Mouse (Mus musculus): ENCODE results near the gene Crk.

Gene Crk

DNA sequence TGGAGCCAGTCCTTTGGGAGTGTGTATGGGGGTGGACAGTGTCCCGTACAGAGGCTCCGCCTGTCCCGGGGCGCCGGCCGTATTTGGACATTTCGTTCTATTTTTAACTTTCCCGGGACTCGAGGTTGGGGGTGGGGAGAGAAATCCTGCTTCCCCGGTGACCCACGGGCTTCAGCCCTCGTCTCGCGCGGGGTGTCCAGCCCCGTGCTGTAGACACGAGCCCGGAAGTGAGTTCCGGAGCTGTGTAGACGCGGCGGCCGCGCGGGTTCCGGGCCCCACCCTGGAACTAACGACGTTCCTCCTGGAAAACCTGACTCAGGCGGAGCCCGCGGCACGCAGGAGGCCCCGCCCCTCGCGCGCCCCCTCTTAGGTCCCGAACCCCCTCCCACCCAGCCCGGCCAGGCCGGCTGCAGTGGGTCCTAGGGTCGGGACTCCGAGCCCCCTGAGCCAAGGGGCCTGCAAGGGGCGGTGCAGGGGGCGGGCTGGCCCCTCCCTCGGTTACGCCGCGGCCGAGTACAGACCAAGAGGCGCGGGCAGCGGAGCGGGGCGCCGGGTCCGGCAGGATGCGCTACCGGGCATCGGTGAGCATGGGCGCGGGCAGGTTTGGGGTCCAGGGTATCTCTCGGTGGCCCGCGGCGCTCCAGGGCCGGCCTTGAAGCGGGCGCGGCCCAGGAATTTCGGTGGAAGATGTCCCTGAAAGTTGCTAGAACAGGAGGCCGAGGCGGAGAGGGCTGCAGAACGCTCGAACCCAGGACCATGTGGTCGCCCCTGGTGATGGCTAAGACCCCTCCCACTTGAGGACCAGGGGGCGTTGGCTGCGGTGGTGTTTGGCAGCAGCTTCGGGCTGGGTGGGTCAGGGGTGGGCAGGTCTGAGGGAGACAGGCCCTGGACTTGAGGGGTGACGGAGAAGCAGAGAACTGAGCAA lies 23.2 kb upstream of the Crk start:
- DNase-seq (ENCODE audit: low spot score) = peak; percentile 67

DNA sequence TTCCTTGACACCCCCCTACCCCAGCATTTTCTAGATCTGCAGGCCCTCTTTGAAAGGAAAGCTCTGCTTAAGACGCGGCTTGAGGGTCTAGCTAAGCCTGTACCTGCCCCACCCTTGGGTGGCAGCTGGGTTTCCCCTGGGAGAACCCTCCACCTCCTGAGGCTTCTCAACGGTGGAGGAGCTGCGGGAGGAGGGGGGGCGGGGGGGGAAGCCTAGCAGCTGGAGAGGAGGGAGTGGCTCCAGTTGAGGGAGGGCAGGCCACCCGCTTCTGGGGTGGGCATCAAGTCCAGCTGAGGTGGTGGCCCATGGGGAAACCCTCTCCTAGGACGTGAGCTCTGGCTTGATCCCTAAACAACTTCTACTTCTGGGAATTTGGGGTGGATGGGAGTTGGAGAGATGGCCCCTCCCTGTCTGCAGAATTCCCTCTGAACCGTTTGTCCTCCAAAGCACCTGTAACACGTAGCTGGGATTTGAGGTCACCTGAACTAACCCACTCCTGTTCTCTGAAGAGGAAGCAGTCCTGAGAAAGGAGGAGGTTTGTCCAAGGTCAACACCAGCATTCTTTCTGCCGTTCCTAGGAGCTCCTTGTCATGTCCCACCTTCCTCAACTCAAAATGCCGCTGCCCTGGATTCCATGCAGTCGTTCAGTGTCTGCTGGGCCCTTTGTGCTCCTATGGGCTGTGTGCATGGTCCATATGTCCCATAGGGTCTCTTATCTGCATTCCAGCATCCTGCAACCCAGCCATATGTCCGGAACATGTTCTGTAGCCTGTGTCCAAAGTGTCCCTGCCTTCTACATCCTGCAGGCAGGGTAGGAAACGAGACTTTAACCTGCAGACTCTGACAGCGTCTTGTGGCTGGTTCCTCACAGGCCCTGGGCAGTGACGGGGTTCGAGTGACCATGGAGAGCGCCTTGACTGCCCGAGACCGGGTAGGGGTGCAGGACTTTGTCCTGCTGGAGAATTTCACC lies 22.2 kb upstream of the Crk start:
- DNase-seq (ENCODE audit: low spot score) = no peak

DNA sequence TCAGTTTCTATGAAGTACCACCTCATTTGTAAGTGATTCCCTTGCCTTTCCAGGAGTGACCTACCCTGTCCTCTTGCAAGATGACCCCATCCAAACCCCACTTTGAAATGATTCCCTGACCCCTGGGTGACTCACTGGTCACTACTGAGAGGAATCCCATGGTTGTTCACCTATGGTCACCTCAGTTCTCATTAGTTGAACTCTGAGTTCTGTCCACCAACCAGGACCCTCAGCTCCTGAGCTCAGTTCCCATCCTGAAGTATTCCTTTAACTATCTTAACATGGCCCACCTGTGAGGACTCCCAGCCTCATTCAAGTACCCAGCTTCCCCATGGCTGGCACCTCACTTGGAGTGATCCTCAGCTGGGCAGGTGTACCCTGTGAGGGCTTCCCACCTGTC lies 21.2 kb upstream of the Crk start:
- no peak for DNase-seq (ENCODE audit: low spot score)

DNA sequence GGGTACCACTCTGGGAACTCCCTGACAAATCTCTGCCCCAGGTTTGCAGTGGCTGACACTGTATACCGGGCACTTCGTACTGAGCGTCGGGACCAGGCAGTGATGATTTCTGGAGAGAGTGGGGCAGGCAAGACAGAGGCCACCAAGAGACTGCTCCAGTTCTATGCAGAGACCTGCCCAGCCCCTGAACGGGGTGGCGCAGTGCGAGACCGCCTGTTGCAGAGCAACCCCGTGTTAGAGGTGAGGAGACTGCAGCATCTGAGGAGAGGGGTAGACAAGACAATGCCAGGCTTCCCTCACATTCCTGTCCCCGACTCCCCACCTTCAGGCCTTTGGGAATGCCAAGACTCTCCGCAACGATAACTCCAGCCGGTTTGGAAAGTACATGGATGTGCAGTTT lies 20.7 kb upstream of the Crk start:
- DNase-seq (ENCODE audit: low spot score) = no peak

DNA sequence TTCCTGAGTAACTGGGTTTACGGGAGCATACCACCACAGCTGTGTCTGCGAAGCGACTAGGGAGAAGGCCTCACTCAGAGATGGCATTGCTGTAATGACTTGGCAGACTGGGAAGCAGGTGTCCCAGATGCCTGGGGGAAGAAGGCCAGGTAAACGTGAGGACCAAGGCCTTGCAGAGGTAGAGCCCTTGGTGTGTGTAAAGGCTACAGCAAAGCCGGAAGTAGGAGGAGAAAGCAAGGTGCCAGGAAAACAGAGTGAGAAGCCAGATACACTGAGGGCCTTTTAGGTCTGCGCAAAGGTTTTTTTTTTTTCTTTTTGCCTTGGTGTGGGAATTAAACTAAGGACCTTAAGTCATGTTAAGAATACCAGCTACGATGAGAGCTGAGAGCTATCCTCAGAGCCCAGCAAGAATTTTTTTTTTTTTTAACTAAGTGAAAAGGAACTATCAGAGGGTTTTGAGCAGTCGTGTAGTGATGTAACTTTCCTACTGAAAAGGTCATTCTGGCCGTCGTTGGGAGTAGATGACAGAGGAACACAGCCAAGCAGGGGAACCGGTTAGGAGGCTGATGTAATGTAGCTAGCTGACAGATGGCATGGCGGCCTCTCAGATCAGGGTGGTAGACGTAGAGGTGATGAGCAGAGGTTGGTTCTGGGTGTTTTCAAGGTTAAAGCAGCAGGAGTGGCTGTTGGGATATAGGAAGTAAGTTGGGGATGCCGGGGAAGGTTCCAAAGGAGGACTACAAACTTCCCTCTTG lies 19.9 kb upstream of the Crk start:
- no peak for DNase-seq (ENCODE audit: low spot score)

DNA sequence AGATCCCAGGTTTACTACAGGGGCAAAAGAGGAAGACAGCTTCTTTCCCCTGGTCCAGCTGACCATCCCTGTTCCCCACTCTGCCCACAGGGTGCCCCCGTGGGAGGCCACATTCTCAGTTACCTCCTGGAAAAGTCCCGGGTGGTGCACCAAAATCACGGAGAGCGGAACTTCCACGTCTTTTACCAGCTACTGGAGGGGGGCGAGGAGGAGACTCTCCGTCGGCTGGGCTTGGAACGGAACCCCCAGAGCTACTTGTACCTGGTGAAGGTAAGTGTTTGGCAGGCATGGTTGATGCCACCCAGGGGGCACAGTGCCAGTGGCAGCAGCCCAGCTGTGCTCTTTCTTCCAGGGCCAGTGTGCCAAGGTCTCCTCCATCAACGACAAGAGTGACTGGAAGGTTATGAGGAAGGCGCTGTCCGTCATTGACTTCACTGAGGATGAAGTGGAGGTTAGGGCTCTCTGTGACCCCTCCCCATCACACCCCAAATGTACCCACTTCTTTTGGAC lies 18.9 kb upstream of the Crk start:
- DNase-seq (ENCODE audit: low spot score) = no peak

DNA sequence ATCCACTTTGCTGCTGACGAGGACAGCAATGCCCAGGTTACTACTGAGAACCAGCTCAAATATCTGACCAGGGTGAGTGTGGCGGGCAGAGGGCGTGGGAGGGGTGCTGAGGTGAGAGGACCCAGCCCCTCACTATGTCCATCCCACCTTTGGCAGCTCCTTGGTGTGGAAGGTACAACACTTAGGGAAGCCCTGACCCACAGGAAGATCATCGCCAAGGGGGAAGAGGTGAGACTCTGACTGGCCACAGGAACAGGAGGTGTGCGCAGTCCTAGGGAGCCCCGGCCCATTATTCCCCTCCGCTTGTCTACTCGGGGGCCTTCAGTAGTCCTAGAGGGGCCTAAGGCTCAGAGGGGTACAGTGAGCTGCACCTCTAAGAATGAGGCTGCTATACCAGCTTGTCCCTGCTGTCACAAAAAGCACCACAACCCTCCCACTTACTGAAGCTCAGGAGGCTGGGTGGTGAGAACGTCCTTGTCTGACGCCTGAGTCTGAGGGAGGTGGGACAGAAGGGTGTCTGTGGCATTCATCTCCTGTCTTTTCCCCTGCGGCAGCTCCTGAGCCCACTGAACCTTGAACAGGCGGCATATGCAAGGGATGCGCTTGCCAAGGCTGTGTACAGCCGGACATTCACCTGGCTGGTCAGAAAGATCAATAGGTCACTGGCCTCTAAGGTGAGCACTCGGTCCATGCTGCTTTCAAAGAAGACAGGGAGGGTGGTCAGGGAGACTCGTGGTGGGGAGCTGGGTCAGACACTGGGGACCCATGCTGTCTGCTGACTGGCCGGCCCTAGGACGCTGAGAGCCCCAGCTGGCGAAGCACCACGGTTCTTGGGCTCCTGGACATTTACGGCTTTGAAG lies 17.9 kb upstream of the Crk start:
- DNase-seq (ENCODE audit: low spot score) = no peak

DNA sequence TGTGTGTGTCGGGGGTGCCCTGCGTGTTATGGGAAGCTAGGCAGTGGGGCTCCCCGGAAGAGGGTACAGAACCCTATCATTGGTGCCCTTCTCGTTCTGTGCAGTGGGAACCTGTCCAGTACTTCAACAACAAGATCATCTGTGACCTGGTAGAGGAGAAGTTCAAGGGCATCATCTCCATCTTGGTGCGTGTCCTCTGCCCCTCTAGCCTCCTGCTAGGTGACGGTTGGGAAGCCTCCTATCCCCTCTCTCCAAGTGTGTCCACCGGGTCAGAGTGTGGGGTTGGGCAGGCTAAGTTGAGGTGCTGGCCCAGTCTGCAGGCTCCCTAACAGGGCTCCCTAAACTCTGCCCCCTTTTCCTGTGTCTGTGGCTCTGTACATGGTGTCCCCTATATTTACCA lies 16.9 kb upstream of the Crk start:
- no peak for DNase-seq (ENCODE audit: low spot score)

DNA sequence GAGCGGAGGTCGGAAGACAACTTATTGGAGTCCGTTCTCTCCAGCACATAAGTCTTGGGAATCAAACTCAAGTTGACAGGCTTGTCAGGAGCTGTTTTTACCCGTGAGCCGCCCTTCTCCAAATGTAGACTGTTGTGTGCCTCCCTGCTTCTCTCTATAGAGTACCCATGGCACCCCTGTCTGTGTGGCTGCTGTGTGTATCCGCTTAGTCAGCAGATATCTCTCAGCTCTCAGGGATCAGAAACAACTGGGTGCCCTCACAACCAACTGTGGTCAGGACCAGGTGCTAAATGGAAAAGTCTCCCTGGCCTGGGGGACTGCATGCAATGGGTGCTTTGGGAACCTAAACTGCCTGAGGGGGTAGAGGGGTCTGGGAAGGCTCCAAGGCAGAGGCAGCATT lies 12.8 kb upstream of the Crk start:
- DNase-seq (ENCODE audit: low spot score) = no peak

DNA sequence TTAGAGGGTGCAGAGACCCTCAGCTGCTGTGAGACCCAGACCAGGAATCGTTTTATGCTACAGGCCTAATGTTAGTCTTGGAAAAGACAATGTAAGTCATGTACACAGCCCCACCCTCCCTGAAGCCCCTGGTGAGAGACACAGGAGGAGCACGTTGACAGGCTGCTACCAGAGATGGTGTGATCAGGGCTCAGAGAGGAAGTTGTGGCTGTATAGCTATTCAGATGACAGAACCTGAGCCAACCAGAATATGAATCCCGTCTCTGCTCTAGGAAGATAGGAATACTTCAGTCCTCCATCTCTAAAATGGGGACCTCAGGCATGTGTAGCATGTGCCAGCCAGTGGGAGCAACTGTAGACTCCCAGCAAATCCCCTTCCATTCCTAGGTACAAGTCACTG lies 10.4 kb upstream of the Crk start:
- no peak for DNase-seq (ENCODE audit: low spot score)

DNA sequence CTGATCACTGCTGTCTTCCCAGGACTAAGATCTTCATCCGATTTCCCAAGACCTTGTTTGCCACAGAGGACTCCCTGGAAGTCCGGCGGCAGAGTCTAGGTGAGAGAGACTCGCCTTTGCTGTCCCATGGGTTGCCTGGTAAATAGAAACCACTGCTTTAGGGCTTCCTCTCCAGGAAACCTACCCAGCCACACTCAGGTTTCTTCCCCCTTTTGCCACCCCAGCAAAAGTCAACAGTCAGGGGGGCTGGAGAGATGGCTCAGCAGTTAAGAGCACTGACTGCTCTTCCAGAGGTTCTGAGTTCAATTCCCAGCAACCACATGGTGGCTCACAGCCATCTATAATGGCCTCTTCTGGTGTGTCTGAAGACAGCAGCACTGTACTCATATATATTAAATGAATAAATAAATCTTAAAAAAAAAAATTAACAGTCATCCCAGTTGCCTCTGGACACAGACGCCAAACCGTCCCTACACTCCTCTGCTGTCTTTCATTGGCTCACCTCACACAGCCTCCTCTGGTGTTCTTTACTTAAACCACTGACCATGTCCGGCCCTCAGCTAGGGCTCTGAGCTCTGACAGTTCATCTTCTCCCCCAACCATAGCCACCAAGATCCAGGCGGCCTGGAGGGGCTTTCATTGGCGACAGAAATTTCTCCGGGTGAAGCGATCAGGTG lies 9.7 kb upstream of the Crk start:
- DNase-seq (ENCODE audit: low spot score) = no peak

DNA sequence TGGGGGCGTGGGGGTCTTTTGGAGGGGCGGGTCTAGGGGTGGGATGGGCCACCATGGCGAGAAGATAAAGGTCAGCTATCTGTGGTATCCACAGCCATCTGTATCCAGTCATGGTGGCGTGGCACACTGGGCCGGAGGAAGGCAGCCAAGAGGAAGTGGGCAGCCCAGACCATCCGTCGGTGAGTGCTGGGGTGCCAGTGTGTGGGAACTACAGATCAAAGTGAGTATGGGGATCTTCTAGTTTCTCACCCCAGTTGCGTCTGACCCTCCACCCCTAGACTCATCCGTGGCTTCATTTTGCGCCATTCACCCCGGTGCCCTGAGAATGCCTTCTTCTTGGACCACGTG lies 9.2 kb upstream of the Crk start:
- no peak for DNase-seq (ENCODE audit: low spot score)

DNA sequence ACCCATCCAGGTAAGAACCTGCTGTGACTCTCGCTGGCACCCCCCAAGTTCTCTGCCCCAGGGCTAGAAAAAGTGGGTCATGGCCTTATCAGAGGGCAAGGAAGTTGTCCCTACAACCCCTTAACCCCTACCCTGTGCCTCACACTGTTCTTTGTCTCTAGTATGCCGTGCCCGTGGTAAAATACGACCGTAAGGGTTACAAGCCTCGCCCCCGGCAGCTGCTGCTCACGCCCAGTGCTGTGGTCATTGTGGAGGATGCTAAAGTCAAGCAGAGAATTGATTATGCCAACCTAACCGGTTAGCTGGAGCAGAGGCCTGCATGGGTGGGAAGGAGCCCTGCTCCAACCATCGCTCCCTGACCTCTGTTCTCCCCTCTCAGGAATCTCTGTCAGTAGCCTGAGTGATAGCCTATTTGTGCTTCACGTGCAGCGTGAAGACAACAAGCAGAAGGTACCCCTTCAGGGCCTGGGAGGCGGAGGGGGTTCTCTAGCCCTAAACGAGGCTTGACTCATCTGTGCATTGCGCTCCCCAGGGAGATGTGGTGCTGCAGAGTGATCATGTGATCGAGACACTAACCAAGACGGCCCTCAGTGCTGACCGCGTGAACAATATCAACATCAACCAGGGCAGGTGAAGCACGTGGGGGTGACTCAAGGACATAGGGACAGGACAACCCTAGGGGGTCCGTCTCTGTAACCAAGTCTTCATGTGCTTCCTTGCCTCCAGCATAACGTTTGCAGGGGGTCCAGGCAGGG lies 7.5 kb upstream of the Crk start:
- DNase-seq (ENCODE audit: low spot score) = no peak

DNA sequence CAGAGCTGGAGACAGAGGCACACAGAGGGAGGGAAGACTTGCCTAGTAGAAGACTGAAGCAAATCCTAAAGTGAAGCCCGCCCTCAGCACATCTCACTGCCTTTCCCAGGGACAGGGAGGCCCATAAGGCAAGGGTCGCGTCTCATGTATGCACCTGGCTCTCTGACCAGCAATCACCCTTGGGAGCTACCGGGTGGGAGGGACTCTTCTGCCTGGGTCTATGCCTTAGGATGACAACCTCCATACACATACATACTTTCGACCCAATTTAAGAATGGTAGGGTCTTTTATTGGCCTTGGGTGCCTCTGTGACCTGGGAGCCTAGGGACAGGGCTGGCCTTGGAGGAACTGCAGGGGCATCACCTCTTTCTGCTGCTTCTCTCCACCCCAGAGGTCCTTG lies 5.6 kb upstream of the Crk start:
- DNase-seq (ENCODE audit: low spot score) = no peak

DNA sequence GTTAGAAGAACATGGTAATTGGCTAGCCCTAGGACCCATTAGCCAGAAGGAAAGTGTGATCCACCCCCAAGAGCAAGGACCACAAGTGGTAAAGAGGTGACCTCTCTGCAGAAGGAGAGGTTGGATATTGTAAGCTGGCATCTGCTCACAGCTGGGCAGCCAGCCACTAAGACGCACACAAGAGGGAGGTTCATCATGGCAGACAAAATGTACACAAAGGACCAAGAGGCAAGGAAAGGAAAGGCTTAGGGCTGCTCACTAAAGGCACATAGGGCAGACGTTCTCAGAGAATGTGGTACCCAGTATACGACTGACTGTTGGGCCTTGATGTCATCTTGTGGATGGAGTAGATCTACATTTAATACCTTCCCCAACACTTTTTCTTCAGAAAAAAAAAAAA lies 4.2 kb upstream of the Crk start:
- no peak for DNase-seq (ENCODE audit: low spot score)

DNA sequence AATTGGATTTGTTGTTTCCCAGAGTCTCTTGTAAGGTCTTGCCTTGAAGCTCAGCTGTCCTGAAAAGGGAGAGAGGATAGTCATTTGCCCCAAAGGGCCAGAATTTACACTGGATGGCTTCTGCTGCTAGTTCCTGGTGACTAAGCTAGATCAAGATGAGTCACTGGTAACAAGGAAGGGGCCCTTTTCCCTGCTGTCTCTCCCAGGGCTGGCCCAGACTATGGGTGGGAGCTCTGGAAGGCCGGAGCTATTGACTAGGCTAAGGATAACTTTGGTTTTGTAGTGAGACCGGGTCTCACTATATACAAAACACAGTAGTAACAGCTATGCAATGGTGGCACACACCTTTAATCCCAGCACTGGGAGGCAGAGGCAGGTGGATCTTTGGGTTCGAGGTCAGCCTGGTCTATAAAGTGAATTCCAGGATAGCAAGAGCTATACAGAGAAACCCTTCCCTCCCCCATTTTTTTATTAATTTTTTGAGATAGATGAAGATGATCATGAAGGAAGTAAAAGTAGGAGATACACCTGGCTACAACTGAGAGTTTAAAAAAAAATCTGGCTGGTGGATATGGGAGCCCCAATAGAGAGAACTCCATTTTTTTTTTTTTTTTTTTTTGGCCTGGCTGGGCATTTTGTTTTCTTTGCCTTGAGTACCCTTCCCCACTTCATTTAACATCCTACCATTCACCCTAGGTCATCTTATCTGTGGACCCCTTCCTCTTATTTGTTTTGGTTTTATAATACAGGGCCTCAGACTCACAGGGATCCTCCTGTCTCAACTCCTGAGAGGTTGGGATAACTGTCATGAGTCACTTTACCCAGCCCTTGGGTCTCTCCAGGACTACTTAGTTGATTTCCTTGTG lies 945 bp upstream of the Crk start:
- no peak for DNase-seq (ENCODE audit: low spot score)

DNA sequence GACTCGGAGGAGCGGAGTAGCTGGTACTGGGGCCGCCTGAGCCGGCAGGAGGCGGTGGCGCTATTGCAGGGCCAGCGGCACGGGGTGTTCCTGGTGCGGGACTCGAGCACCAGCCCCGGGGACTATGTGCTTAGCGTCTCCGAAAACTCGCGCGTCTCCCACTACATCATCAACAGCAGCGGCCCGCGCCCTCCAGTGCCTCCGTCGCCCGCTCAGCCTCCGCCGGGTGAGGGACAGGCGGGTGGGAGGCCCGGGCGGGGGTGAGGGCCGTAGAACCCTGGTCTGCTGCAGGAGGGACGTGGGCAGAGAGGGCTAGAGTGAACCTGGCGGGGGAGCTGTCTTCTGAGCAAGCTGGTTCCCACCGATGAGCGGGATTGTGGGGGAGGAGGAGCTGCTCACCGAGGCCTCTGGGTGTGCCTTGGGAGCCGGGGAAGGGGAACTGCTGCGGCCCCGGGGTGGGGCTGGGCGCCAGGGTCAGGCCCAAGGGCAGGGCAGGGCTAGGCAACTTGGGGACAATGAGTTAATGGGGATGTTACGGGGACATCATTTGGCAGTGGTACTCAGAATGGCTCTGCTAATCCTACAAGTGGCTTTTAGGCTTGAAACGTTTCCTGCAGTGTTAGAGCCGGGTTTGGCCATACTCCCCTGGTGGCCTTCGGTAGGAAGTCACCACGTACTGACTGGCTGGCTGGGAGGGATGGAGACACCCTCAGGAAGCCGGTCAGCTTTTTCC lies 546 bp downstream of the Crk start:
- peak; percentile 62 for DNase-seq (ENCODE audit: low spot score)

DNA sequence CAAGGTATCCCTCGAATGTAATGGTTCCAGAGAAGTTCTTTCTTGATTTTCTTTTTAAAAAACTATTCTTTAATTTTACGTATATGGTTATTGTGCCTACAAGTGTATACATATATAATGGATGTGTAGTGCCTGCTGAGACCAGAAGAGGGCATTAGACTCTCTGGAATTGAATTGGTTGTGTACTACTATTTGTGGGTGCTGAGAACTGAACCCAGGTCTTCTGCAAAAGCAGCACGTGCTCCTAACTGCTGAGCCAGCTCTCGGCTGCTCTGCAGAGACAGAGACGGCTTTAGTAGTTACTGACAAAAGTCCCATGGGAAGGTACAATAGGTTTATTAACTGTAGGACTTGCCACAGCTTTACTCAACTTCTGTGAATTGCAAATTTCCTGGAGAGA lies 5.4 kb downstream of the Crk start:
- DNase-seq (ENCODE audit: low spot score) = no peak

All from spleen, adult 12 weeks (tissue).